ENCODE assay signal across 23 mouse cellular contexts in the genomic region with DNA sequence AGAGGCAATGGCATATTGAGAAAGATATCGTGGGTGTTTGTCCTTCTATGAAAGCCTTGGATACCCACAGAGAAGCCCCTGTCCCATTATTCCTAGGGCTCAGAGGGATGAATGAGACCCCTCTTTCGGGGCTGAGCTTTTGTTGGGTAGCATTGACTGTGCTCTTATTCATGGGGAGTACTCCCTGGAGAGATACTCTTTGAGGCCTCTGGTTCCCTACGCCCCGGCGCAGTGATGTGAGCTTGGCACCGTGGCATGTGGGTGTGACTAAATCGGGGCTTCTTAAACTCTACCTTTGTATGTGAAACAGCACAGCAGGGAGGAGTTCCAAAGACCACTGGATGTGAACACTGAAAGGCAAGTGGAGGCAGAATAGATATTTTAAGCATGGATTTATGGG. TPM values are rescaled to one million over a fixed set of nuclear protein-coding genes. Genes with fewer than 3 reads are reported as not detected.
DNase-seq lines count a peak whose midpoint lies in the region; ATAC-seq and TF ChIP-seq lines count a peak whose summit lies in the region.
"Had no signal": no experiment of that assay in that cellular context is flagged by ENCODE, and none has a peak within 500 bp of the region (broad histone marks: within the 10 kb centered on the region; RNA-seq: fewer than 3 reads in every experiment).

No protein-coding gene starts in this region.

- H3K36me3 ChIP-seq in forebrain, embryonic 14.5 days (ENCODE audit: control insufficient read depth, insufficient read depth, low read length), result no peaks in the 10 kb centered on the region
- H3K36me3 ChIP-seq in forebrain, embryonic 16.5 days (ENCODE audit: control insufficient read depth, insufficient read depth), result no peaks in the 10 kb centered on the region
- H3K36me3 ChIP-seq in midbrain, embryonic 13.5 days, result no peaks in the 10 kb centered on the region
- no peaks in the 10 kb centered on the region for H3K36me3 ChIP-seq in midbrain, postnatal 0 days (ENCODE audit: insufficient read depth, low read length)
- H3K36me3 ChIP-seq in neural tube, embryonic 12.5 days, result no peaks in the 10 kb centered on the region
- H3K36me3 ChIP-seq: embryonic facial prominence, embryonic 12.5 days; embryonic facial prominence, embryonic 15.5 days; forebrain, embryonic 15.5 days; hindbrain, embryonic 10.5 days had no signal

- TF ChIP-seq CTCF in midbrain, postnatal 0 days (IDR thresholded peaks at IDR 0.05), result no peak

- peak; percentile 33 for DNase-seq in forebrain, embryonic 14.5 days (ENCODE audit: low spot score)
- no peak for DNase-seq in midbrain, postnatal 0 days (ENCODE audit: low spot score)
- no peak for DNase-seq in neural tube, embryonic 10.5 days (ENCODE audit: extremely low spot score, low spot score)
- no peak for DNase-seq in cerebellum, postnatal 36 days
- DNase-seq: adrenal gland, adult 8-10 months; adrenal gland, postnatal 25 days; cerebellum, adult 18-20 months; cerebellum, adult 9-10 months; cerebellum, postnatal 14 days; gastrocnemius, postnatal 10 days; gastrocnemius, postnatal 36 days; heart, postnatal 36 days had no signal

- no peak for ATAC-seq in forebrain, embryonic 14.5 days
- no peak for ATAC-seq in forebrain, embryonic 16.5 days
- 0 out of 2 replicates have a peak, but pooled peaks have one; percentile 27 for ATAC-seq in midbrain, embryonic 13.5 days
- ATAC-seq in midbrain, postnatal 0 days (ENCODE audit: low FRiP score), result no peak
- ATAC-seq in neural tube, embryonic 12.5 days (ENCODE audit: low FRiP score, low read depth), result peak; percentile 53; the same call in 1 of the 2 replicates
- ATAC-seq: activated CD4-positive, CD25-positive, alpha-beta regulatory T cell, adult 4 months; forebrain, embryonic 15.5 days; hindbrain, postnatal 0 days had no signal

- no peak overlapping the region for H3K27ac ChIP-seq in forebrain, embryonic 14.5 days (ENCODE audit: low read depth, low read length)
- H3K27ac ChIP-seq in forebrain, embryonic 16.5 days (ENCODE audit: low read length), result no peak overlapping the region
- no peak overlapping the region for H3K27ac ChIP-seq in midbrain, embryonic 13.5 days
- H3K27ac ChIP-seq in midbrain, postnatal 0 days (ENCODE audit: low read depth, low read length), result no peak overlapping the region
- no peak overlapping the region for H3K27ac ChIP-seq in neural tube, embryonic 12.5 days
- H3K27ac ChIP-seq: embryonic facial prominence, embryonic 12.5 days; embryonic facial prominence, embryonic 15.5 days; forebrain, embryonic 15.5 days; hindbrain, embryonic 10.5 days; hindbrain, embryonic 14.5 days; hindbrain, postnatal 0 days had no signal

- H3K4me1 ChIP-seq in forebrain, embryonic 14.5 days (ENCODE audit: control insufficient read depth, insufficient read depth, low read length), result 0 out of 2 replicates have a peak, but pooled peaks cover 2% of the 10 kb centered on the region
- H3K4me1 ChIP-seq in forebrain, embryonic 16.5 days (replicated peaks; ENCODE audit: control insufficient read depth, insufficient read depth, low read length), result no peaks in the 10 kb centered on the region
- peaks cover 8% of the 10 kb centered on the region for H3K4me1 ChIP-seq in midbrain, embryonic 13.5 days (replicated peaks)
- H3K4me1 ChIP-seq in midbrain, postnatal 0 days (ENCODE audit: insufficient read depth, low read length), result no peaks in the 10 kb centered on the region
- peaks cover 10% of the 10 kb centered on the region for H3K4me1 ChIP-seq in neural tube, embryonic 12.5 days
- H3K4me1 ChIP-seq: embryonic facial prominence, embryonic 12.5 days; embryonic facial prominence, embryonic 15.5 days had no signal

- no peak overlapping the region for H3K4me2 ChIP-seq in forebrain, embryonic 14.5 days (ENCODE audit: low read length)
- H3K4me2 ChIP-seq in forebrain, embryonic 16.5 days (ENCODE audit: low read length), result no peak overlapping the region
- H3K4me2 ChIP-seq in midbrain, embryonic 13.5 days (replicated peaks), result no peak overlapping the region
- H3K4me2 ChIP-seq in midbrain, postnatal 0 days (ENCODE audit: low read depth, low read length, poor library complexity, severe bottlenecking), result no peak overlapping the region
- H3K4me2 ChIP-seq in neural tube, embryonic 12.5 days (replicated peaks), result 0 out of 2 replicates have a peak overlapping the region, but pooled peaks have one; percentile 7
- H3K4me2 ChIP-seq: embryonic facial prominence, embryonic 12.5 days; embryonic facial prominence, embryonic 15.5 days; forebrain, embryonic 15.5 days; heart, embryonic 11.5 days; hindbrain, embryonic 14.5 days had no signal

- no peaks in the 10 kb centered on the region for H3K9me3 ChIP-seq in forebrain, embryonic 14.5 days (replicated peaks; ENCODE audit: control insufficient read depth, low read length)
- H3K9me3 ChIP-seq in forebrain, embryonic 16.5 days (ENCODE audit: control insufficient read depth, low read length), result no peaks in the 10 kb centered on the region
- H3K9me3 ChIP-seq in midbrain, embryonic 13.5 days, result no peaks in the 10 kb centered on the region
- H3K9me3 ChIP-seq in midbrain, postnatal 0 days (ENCODE audit: low read length), result no peaks in the 10 kb centered on the region
- H3K9me3 ChIP-seq in neural tube, embryonic 12.5 days, result no peaks in the 10 kb centered on the region
- H3K9me3 ChIP-seq: embryonic facial prominence, embryonic 12.5 days; embryonic facial prominence, embryonic 15.5 days; forebrain, embryonic 15.5 days; hindbrain, embryonic 10.5 days had no signal

- no peak overlapping the region for H3K9ac ChIP-seq in forebrain, embryonic 14.5 days (ENCODE audit: low read length)
- H3K9ac ChIP-seq in forebrain, embryonic 16.5 days (replicated peaks; ENCODE audit: low read depth, low read length), result no peak overlapping the region
- no peak overlapping the region for H3K9ac ChIP-seq in midbrain, embryonic 13.5 days (replicated peaks)
- no peak overlapping the region for H3K9ac ChIP-seq in midbrain, postnatal 0 days (replicated peaks; ENCODE audit: low read length, poor library complexity, severe bottlenecking)
- H3K9ac ChIP-seq in neural tube, embryonic 12.5 days, result no peak overlapping the region
- H3K9ac ChIP-seq: embryonic facial prominence, embryonic 12.5 days; embryonic facial prominence, embryonic 15.5 days; forebrain, embryonic 15.5 days; hindbrain, embryonic 14.5 days had no signal

- no peaks in the 10 kb centered on the region for H3K27me3 ChIP-seq in forebrain, embryonic 14.5 days (replicated peaks; ENCODE audit: control insufficient read depth, insufficient read depth, low read length)
- H3K27me3 ChIP-seq in forebrain, embryonic 16.5 days (replicated peaks; ENCODE audit: control insufficient read depth, insufficient read depth, low read length), result no peaks in the 10 kb centered on the region
- peaks cover 4% of the 10 kb centered on the region; the same call in 1 of the 2 replicates for H3K27me3 ChIP-seq in midbrain, embryonic 13.5 days
- no peaks in the 10 kb centered on the region for H3K27me3 ChIP-seq in midbrain, postnatal 0 days (ENCODE audit: insufficient read depth, low read length)
- H3K27me3 ChIP-seq in neural tube, embryonic 12.5 days (replicated peaks), result no peaks in the 10 kb centered on the region
- H3K27me3 ChIP-seq: embryonic facial prominence, embryonic 12.5 days; embryonic facial prominence, embryonic 15.5 days; forebrain, embryonic 15.5 days had no signal

- 7% methylated on average over 7 of the region's 7 CpGs for WGBS in forebrain, embryonic 14.5 days
- 7% methylated on average over 7 of the region's 7 CpGs for WGBS in forebrain, embryonic 16.5 days
- 9% methylated on average over 7 of the region's 7 CpGs for WGBS in midbrain, embryonic 13.5 days
- WGBS in midbrain, postnatal 0 days, result 16% methylated on average over 7 of the region's 7 CpGs
- 29% methylated on average over 7 of the region's 7 CpGs for WGBS in neural tube, embryonic 12.5 days

- no peak overlapping the region for H3K4me3 ChIP-seq in forebrain, embryonic 14.5 days (ENCODE audit: low read depth, low read length)
- H3K4me3 ChIP-seq in forebrain, embryonic 16.5 days (replicated peaks; ENCODE audit: low read length), result no peak overlapping the region
- H3K4me3 ChIP-seq in midbrain, embryonic 13.5 days (replicated peaks), result no peak overlapping the region
- no peak overlapping the region for H3K4me3 ChIP-seq in midbrain, postnatal 0 days (ENCODE audit: low read depth, low read length)
- no peak overlapping the region for H3K4me3 ChIP-seq in neural tube, embryonic 12.5 days
- H3K4me3 ChIP-seq: embryonic facial prominence, embryonic 12.5 days; embryonic facial prominence, embryonic 15.5 days; forebrain, embryonic 15.5 days; hindbrain, embryonic 10.5 days had no signal

RNA-seq across cellular contexts. Expression of gene Gsto1, which starts 58.1 kb away (rescaled TPM):
- polyA plus RNA-seq in forebrain, embryonic 14.5 days (2014; fragmentation: Nextera tagmentation; extraction: Ambion mirVana), result 105 and 120 TPM in 2 replicates
- 125 and 126 TPM in 2 replicates for polyA plus RNA-seq in forebrain, embryonic 16.5 days (2015; fragmentation: Nextera tagmentation; extraction: Ambion mirVana)
- polyA plus RNA-seq in midbrain, embryonic 13.5 days (2015; fragmentation: Nextera tagmentation; extraction: Ambion mirVana), result 89.1 and 98.3 TPM in 2 replicates
- total RNA-seq in midbrain, postnatal 0 days (2014; rRNA removed), result 95.4 and 142 TPM in 2 replicates
- polyA plus RNA-seq in midbrain, postnatal 0 days (2015; fragmentation: Nextera tagmentation; extraction: Ambion mirVana), result 148 and 152 TPM in 2 replicates
- 108 and 114 TPM in 2 replicates for polyA plus RNA-seq in neural tube, embryonic 12.5 days (2016; fragmentation: Nextera tagmentation; extraction: Ambion mirVana)

Comparison
In these comparisons a context has a peak if more than half of its experiments do, and no peak if none do; other contexts are left out.
1. ATAC-seq: peak in midbrain, embryonic 13.5 days (single experiment) and neural tube, embryonic 12.5 days (single experiment); none in forebrain, embryonic 14.5 days (single experiment), forebrain, embryonic 16.5 days (single experiment) and midbrain, postnatal 0 days (single experiment).